Mouse (Mus musculus) heart, postnatal 0 days (tissue): ENCODE data around the gene Vash1.

ENCODE experiments used
- CTCF ChIP-seq: IDR thresholded peaks from 2 replicates; pipeline ENCODE4 v1.5.1; 2016; ENCODE audit warnings: antibody characterized with exemption, control low read depth, low read depth
- EP300 ChIP-seq: IDR thresholded peaks from 2 replicates; pipeline ENCODE4 v1.6.1; 2016; ENCODE audit warnings: antibody characterized with exemption, low read depth

GRCm38 (mm10) chr12:86687445-86687955, 9.0 kb downstream of the Vash1 start:
- TF ChIP-seq CTCF: no peak
- TF ChIP-seq EP300: no peak
